Mouse (Mus musculus) hindbrain, embryonic 13.5 days (tissue): ENCODE results near the gene Mgat3. TPM values are rescaled to one million over a fixed set of nuclear protein-coding genes. Genes with fewer than 3 reads are reported as not detected.

Experiments used
- ATAC-seq: fragments of 200-750 bp; cut with Nextera tagmentation; 2 replicates; pipeline ENCODE4 v1.8.0; 2017; ENCODE audit warnings: moderate TSS enrichment; ENCODE audit not compliant: low FRiP score
- H3K27ac ChIP-seq: fragments of 300-500 bp; sonication (generic); 2 replicates; pipeline ENCODE4 v1.5.1; 2015; ENCODE audit warnings: inconsistent platforms, mild to moderate bottlenecking, moderate library complexity
- H3K27me3 ChIP-seq: fragments of 300-500 bp; sonication (generic); 2 replicates; pipeline ENCODE4 v1.6.1; 2015; ENCODE audit warnings: mild to moderate bottlenecking, inconsistent platforms
- H3K36me3 ChIP-seq: fragments of 300-500 bp; sonication (generic); 2 replicates; pipeline ENCODE4 v1.6.1; 2015; ENCODE audit warnings: mild to moderate bottlenecking, inconsistent platforms
- H3K4me1 ChIP-seq: fragments of 300-500 bp; sonication (generic); replicated peaks from 2 replicates; pipeline ENCODE4 v1.6.1; 2015; ENCODE audit warnings: inconsistent platforms
- H3K4me2 ChIP-seq: fragments of 300-500 bp; sonication (generic); 2 replicates; pipeline ENCODE4 v1.6.1; 2015; ENCODE audit warnings: inconsistent platforms, mild to moderate bottlenecking, moderate library complexity
- H3K4me3 ChIP-seq: fragments of 300-500 bp; sonication (generic); 2 replicates; pipeline ENCODE4 v1.5.1; 2015; ENCODE audit warnings: mild to moderate bottlenecking, inconsistent platforms
- H3K9ac ChIP-seq: fragments of 300-500 bp; sonication (generic); 2 replicates; pipeline ENCODE4 v1.6.1; 2015; ENCODE audit warnings: mild to moderate bottlenecking, inconsistent platforms
- H3K9me3 ChIP-seq: fragments of 300-500 bp; sonication (generic); 2 replicates; pipeline ENCODE4 v1.6.1; 2016; ENCODE audit warnings: inconsistent platforms
- WGBS: fragments of 180-500 bp; shearing (Covaris S2); methylation state at CpG from one replicate; pipeline ENCODE4 v1.1.7; 2015; 5-methylcytosine and 5-hydroxymethylcytosine counted together
- polyA plus RNA-seq: library from polyadenylated mRNA; unstranded; fragments of >200 nt; fragmentation: Nextera tagmentation; extraction: Ambion mirVana; gene quantifications from 2 replicates; pipeline ENCODE4 v1.2.1, GENCODE M21; 2015

Mgat3 gene
- polyA plus RNA-seq, 1 experiment from 2014 or later: 12.2 TPM

GRCm38 (mm10) chr15:80257602-80258239 lies 84.2 kb downstream of the Mgat3 start:
- H3K27ac ChIP-seq: peak overlapping the region; percentile 100
- ATAC-seq: no peak
- H3K4me2 ChIP-seq: peak overlapping the region; percentile 99
- H3K36me3 ChIP-seq: peaks cover 44% of the 10 kb centered on the region
- peaks cover 50% of the 10 kb centered on the region for H3K4me1 ChIP-seq
- peak overlapping the region; percentile 100 for H3K9ac ChIP-seq
- H3K4me3 ChIP-seq: peak overlapping the region; percentile 100
- 37% methylated on average over 4 of the region's 4 CpGs for WGBS
- no peaks in the 10 kb centered on the region for H3K9me3 ChIP-seq
- no peaks in the 10 kb centered on the region for H3K27me3 ChIP-seq

- H3K9me3 ChIP-seq: no peaks in the 10 kb centered on the region
- peak overlapping the region; percentile 100; the same call in 1 of the 2 replicates for H3K9ac ChIP-seq
- peak overlapping the region; percentile 99; the same call in 1 of the 2 replicates for H3K4me2 ChIP-seq
- H3K27ac ChIP-seq: peak overlapping the region; percentile 100
- ATAC-seq: no peak
- H3K4me1 ChIP-seq: peaks cover 56% of the 10 kb centered on the region
- no peaks in the 10 kb centered on the region for H3K27me3 ChIP-seq
- WGBS: 75% methylated on average over 11 of the region's 11 CpGs
- peaks cover 41% of the 10 kb centered on the region for H3K36me3 ChIP-seq
- 0 out of 2 replicates have a peak overlapping the region, but pooled peaks have one; percentile 100 for H3K4me3 ChIP-seq
Measured at GRCm38 (mm10) chr15:80258240-80259170, 85.0 kb downstream of the Mgat3 start.

GRCm38 (mm10) chr15:80259406-80260045 lies 86.0 kb downstream of the Mgat3 start:
- 0 out of 2 replicates have a peak overlapping the region, but pooled peaks have one; percentile 100 for H3K27ac ChIP-seq
- no peak overlapping the region for H3K4me2 ChIP-seq
- H3K9me3 ChIP-seq: no peaks in the 10 kb centered on the region
- peaks cover 50% of the 10 kb centered on the region for H3K4me1 ChIP-seq
- peak overlapping the region; percentile 29; the same call in 1 of the 2 replicates for H3K9ac ChIP-seq
- WGBS: 73% methylated on average over 8 of the region's 8 CpGs
- ATAC-seq: no peak
- H3K27me3 ChIP-seq: no peaks in the 10 kb centered on the region
- H3K4me3 ChIP-seq: no peak overlapping the region
- peaks cover 41% of the 10 kb centered on the region for H3K36me3 ChIP-seq

GRCm38 (mm10) chr15:80260677-80261076 lies 87.2 kb downstream of the Mgat3 start:
- Histone ChIP-seq H3K4me2 (no peak overlapping the region), H3K9ac (no peak overlapping the region), H3K36me3 (peaks cover 41% of the 10 kb centered on the region), H3K9me3 (no peaks in the 10 kb centered on the region), H3K27me3 (no peaks in the 10 kb centered on the region), H3K4me3 (no peak overlapping the region), H3K27ac (0 out of 2 replicates have a peak overlapping the region, but pooled peaks have one; percentile 25), H3K4me1 (peaks cover 52% of the 10 kb centered on the region)
- 19% methylated on average over 3 of the region's 3 CpGs for WGBS
- no peak for ATAC-seq

- no peak for ATAC-seq
Measured at GRCm38 (mm10) chr15:80261100-80261499, 87.6 kb downstream of the Mgat3 start.

GRCm38 (mm10) chr15:80263610-80264575 lies 90.4 kb downstream of the Mgat3 start, which contains the start of gene Rps19bp1:
Gene Rps19bp1, minus strand, starts transcription at chr15:80264315.
- H3K9ac ChIP-seq: peak within 1 kb of the TSS; percentile 87
- H3K9me3 ChIP-seq: no peaks in the 10 kb centered on the region
- peak within 1 kb of the TSS; percentile 87 for H3K4me2 ChIP-seq
- ATAC-seq: peak; percentile 88
- no peaks in the 10 kb centered on the region for H3K27me3 ChIP-seq
- H3K4me3 ChIP-seq: peak within 1 kb of the TSS; percentile 88
- peak within 1 kb of the TSS; percentile 69 for H3K27ac ChIP-seq
- peaks cover 14% of the 10 kb centered on the region for H3K36me3 ChIP-seq
- H3K4me1 ChIP-seq: peaks cover 25% of the 10 kb centered on the region
- 2% methylated on average over 65 of the region's 66 CpGs for WGBS

More at GRCm38 (mm10) chr15:80261100-80261499, 87.6 kb downstream of the Mgat3 start:
- Histone ChIP-seq H3K9ac (no peak overlapping the region), H3K4me3 (no peak overlapping the region), H3K4me1 (peaks cover 52% of the 10 kb centered on the region), H3K36me3 (peaks cover 41% of the 10 kb centered on the region), H3K9me3 (no peaks in the 10 kb centered on the region), H3K4me2 (no peak overlapping the region), H3K27ac (no peak overlapping the region), H3K27me3 (no peaks in the 10 kb centered on the region)
- 86% methylated on average over 7 of the region's 7 CpGs for WGBS

Other genes with a start within 250 kb of the Mgat3 start
- gene Cbx7, start 202.6 kb upstream of the Mgat3 start, polyA plus RNA-seq: 3.6 and 3.7 TPM in 2 replicates
- gene Pdgfb, start 158.7 kb upstream of the Mgat3 start, polyA plus RNA-seq: 2.4 and 2.8 TPM in 2 replicates
- 27.9 and 28.3 TPM in 2 replicates for gene Syngr1, start 82.4 kb upstream of the Mgat3 start, polyA plus RNA-seq
- gene Rpl3, start 81.9 kb upstream of the Mgat3 start, polyA plus RNA-seq: 613 and 622 TPM in 2 replicates
- 38.3 and 41.2 TPM in 2 replicates for gene Tab1, start 40.6 kb upstream of the Mgat3 start, polyA plus RNA-seq
- gene Mief1, start 60.3 kb downstream of the Mgat3 start, polyA plus RNA-seq: 36.9 and 37.7 TPM in 2 replicates
- gene AC140267.1, start 62.1 kb downstream of the Mgat3 start, polyA plus RNA-seq: not detected in 2 replicates
- 115 and 118 TPM in 2 replicates for gene Atf4, start 81.5 kb downstream of the Mgat3 start, polyA plus RNA-seq
- 74.7 and 75.9 TPM in 2 replicates for gene Rps19bp1, start 90.6 kb downstream of the Mgat3 start, polyA plus RNA-seq
- 0.34 and 0.39 TPM in 2 replicates for gene Cacna1i, start 113.5 kb downstream of the Mgat3 start, polyA plus RNA-seq